Mouse (Mus musculus) T-helper 1 cell (primary cell): ENCODE data around the gene Col4a2.

ENCODE experiments used
- in situ Hi-C: fragments of 300-600 bp; cut with MboI, MseI; formaldehyde crosslinking; loops from one replicate; pipeline ENCODE4 v1.15.1; 2025; ENCODE audit warnings: high pct_unique_total_duplicates

Col4a2 gene

DNA sequence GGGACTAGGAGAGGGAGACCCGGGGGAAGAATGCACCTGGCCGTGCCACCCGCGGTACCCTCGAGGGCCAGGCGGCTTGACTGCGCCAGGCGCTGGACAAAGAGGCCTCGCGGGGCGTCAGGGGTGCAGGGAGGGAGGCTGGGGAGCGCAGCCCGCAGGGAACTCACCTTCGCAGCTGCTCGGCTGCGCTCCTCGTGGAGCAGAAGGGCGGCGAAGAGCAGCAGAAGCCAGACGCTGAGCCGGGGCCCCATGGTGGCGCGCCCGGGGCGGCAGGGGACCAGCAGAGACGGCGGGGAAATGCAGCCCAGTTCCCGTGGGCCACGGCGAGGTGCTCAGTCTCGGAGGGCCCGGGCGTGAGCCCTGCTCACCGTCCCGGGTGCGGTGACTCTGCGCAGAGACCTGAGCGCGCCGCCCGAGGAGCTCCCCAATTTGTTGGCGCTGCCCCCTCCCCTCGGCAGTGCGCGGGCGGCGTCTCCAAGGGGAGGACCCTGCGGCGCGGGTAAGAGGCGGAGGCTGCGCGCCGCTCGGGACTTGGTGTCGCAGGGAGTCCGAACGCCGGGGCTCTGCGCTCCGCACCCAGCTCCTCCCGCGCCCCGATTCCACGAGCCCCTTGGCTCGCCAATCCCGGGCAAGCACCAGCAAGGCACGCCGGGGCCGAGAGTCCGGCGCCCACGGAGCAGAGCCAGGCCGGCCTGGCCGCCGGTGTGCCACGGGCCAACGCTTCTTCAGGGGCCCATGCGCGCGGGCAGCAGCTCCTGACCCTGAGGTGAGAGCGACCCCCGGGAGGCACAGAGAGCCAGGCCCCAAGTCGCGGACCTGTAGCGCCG lies at the start of gene Col4a2, which contains the start of gene Col4a1:
Gene Col4a2, plus strand, starts transcription at position 457 of the 827 bp plus-strand sequence.
Gene Col4a1, minus strand, starts transcription at position 478 of the 827 bp plus-strand sequence.
- in situ Hi-C loops: no loop called here

DNA sequence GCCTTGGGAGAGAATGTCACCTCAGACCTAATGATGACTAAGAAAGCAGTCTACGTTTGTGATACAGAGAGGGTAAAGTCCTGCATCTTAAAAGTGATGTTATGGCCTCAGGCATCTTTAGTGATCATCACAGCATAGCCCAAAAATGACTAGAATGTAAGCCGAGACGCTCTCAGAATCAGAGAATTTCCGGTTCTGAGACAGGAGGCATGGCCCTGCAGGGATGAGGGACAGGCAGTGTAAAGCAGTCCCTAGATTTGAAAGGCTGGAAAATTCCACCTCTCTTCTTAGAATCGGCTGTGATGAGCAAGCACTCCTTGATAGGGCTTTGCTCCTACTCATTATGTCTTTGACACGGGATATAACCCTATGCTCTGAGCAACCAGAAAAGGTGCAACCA lies 48.8 kb upstream of the Col4a2 start:
- in situ Hi-C loops: loop anchor here (25.0 kb wide), 1 partner anchor 423 kb away; no protein-coding TSS in a partner anchor

DNA sequence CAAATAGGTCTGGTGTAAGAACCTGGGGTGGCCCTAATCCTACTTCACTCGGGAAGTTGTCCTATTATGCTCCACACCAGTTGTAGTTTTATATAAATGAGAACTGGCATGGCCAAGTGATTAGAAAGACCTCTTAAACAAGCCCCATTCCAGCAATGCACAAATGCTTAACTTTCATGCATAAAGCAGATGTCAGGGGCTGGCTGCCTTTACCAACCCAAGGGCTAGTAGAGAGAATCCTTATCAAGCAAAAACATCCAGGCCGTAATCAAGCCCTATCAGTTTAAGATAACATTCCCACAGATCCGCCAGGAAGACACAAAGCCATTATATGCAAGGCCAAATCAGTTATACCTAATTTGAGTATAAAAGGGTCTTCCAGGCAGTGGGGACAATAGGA lies 46.6 kb upstream of the Col4a2 start:
- in situ Hi-C loops: loop anchor here (25.0 kb wide), 1 partner anchor 421 kb away; no protein-coding TSS in a partner anchor

DNA sequence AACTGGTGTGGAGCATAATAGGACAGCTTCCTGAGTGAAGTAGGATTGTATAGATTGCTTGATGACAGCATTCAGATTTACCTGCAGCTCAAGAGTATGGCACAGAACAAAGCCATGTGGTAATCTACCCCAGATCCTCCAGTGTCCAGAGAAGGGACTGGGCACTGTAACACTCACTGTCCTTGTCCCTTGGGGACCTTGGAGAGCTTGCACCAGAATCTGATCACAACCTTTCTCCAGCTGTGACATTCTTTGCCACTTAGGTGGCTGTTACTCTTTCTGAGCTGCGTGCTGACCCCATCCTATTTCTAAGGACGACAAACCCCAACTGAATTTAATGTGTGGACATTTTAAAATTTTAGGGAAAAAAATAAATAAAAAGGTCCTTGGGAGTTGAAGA lies 46.1 kb upstream of the Col4a2 start:
- in situ Hi-C loops: loop anchor here (25.0 kb wide), 1 partner anchor 421 kb away; no protein-coding TSS in a partner anchor

DNA sequence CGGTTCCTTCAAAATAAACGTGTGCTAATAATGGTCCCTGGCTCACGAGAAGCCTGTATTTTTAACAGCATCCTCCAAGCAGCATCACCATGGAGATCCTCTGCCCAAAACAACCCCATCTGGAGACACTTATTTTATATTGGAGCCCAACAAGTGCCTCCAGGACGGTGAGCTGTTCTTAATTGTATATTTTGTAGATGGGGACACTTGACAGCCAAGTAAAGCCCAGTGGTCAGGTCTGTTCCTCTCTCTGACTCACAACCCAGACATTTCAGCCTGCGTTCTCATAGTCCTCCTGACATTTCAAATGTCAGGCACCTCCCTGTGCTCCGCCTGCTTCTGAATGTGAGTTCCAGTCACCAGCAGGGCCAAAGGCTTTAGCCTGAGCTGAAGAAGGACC lies 43.9 kb upstream of the Col4a2 start:
- in situ Hi-C loops: loop anchor here (25.0 kb wide), 1 partner anchor 419 kb away; no protein-coding TSS in a partner anchor

DNA sequence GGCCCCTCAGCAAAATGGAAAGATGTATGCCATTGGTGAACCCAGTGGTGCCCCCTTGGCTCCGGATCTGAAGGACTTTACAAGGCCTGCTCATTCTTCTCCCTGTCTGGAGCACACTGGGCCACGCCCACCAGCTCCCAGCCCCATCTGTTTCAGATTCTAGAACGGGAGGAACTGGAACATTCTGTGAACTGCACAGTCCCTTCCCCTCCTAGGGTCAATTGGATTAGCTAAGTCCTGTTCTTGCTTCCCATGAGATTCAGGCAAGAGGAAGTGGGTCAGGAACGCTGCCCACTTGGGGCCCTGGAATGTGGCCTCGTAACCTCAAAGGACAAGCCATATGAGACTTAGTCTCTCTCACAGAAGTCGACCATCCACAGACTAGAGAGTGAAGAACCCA lies 41.8 kb upstream of the Col4a2 start:
- in situ Hi-C loops: loop anchor here (25.0 kb wide), 1 partner anchor 416 kb away; no protein-coding TSS in a partner anchor

DNA sequence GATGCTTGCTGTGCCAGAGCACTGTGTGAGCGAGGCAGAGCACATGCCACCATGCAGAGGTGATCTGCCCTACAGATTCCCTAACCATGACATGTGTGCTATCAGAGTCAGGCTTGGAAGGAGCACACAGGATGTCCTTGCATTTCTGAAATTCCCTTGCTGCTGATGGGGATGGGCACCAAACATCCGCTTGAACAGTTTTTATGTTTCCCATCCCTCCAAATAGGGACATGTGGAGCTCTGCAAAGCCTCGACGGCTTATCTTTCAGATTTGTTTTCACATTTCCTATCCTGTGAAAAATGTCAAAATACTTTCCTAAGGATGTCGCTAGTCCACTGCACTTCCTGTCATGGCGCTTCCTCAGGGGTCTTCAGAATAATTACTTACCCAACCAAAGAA lies 40.4 kb upstream of the Col4a2 start:
- in situ Hi-C loops: loop anchor here (25.0 kb wide), 1 partner anchor 415 kb away; no protein-coding TSS in a partner anchor

DNA sequence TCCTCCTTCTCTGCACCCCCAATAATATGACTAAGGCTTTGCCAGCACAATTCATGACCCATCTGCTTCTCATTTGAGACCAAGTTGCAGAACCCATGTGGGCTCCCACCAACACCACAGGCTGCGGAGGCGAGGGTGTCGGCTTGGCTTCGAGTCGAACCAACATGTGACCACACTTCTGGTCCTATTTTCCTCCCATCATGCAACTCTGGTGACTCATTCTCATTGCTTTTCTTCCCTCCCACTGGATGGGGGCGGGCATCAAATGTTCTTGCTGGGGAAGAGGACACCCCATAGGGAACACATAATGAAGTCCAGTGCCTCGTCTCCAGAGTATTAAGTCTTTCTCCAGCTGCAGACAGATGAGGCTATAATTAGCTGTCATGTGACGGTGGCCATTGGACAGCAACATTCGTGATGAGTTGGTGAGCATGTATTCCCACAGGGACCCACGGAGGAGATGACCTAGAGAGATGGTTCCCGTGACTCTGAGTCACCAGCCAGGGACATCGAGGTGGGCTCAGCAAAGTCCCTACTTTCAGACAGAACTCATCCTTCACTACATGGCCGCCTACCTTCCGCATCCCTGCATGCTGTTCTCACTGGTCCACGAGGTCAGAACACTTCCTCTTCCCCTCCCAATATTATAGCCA lies 39.0 kb upstream of the Col4a2 start:
- in situ Hi-C loops: loop anchor here (25.0 kb wide), 1 partner anchor 414 kb away; no protein-coding TSS in a partner anchor

DNA sequence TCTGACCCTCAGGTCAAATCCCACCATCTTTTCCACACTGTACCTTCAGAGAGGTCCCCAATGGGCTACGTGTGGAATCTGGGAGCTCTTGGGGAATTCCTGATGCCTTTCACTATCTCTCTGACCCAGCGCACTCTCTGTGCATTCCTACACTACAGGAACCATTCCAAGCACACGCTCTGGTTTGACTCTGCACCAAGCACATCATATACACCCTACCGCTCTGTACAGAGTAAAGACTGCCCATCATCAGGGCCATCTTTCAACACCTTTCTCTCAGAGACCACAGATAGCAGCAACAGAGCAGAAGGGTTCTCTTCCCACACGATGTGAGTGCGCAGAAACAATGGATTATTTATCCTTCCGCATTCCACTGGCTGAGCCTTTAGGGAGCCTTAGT lies 38.2 kb upstream of the Col4a2 start:
- in situ Hi-C loops: loop anchor here (25.0 kb wide), 1 partner anchor 413 kb away; no protein-coding TSS in a partner anchor

DNA sequence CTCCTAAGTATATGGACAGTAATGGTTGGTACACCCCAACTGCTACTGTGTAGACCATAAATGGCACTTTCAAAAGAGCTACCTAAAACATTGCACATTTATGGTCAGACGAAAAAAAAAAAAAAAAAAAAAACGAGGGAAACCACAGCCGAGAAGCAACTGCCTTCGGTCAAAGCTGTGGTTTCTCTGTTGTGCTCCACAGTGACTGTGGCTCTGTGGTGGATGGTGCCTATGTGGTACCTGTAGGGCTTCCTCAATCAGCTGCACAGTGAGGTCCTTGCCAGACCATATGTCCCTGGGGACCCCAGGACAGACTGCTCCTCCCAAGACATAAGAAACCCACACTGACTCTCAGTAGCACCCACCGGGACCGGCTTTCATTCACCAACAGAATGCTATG lies 36.3 kb upstream of the Col4a2 start:
- in situ Hi-C loops: no loop called here

DNA sequence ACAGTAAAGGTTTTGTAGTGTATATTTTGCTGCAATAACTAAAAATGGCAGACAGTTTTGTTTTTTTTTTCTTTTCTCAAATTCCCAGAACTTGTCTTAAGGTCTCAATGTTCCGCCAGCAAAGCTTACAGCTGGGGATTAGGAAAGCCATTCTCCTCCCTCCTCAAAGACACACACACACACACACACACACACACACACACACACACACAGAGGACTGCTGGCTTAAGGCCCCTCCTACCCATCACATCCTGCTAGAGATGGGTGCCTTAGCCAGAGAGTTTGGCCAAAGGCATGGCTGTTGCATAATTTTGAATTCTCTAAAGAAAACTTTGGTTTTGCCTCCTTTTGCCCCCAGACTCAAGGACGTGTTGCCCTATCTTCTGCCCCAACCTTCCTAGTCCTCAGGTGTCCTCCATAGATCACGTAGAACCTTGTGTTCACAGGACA lies 35.0 kb upstream of the Col4a2 start:
- in situ Hi-C loops: no loop called here

DNA sequence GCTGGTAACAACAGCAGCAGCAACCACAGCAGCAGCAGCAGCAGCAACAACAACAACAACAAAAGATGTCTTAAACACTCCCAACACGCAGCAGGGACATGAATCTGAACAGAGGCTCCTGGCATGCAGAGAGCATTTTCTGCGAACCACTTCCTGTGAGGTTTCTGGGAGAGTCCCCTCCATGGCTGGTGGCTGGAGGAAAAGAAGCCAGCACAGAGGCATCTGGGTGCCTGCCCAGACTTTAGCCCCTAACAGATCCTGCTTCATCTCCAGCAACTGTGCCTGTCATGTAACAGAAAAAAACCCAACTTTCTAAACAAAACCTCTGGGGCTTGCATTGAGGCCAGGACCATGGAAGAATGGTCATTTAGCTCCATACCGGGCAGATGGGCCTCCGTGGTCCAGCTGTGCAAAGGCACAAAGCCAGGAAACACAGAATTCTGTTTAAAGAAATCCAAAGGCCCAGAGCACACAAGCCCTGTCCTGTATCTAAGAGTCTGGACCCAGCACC lies 34.4 kb upstream of the Col4a2 start:
- in situ Hi-C loops: no loop called here

DNA sequence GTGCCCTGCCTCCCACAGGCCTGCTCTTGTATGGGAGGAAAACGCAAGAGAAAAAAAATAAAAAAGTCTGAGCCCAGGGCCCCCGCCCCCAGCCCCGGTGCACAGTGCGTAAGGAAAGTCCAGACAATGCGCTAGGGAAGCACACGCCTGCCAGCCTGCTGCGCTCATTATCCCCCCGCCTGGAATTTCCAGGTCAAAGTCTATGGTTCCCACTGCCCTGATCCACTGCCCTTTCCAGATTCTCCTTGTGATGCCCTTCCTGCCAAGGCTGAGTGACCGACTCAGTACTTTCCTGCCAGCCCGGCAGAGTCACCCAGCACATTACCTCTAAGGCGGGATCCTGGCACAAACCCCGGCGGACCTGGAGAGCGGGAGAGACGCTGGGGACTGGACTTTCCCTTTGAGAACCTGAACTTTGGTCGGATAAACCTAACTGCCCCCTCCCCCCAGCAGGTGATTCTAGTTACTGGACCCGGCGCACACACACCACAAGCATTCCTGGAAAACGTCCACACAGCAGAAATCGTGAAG lies 33.2 kb upstream of the Col4a2 start:
- in situ Hi-C loops: no loop called here

DNA sequence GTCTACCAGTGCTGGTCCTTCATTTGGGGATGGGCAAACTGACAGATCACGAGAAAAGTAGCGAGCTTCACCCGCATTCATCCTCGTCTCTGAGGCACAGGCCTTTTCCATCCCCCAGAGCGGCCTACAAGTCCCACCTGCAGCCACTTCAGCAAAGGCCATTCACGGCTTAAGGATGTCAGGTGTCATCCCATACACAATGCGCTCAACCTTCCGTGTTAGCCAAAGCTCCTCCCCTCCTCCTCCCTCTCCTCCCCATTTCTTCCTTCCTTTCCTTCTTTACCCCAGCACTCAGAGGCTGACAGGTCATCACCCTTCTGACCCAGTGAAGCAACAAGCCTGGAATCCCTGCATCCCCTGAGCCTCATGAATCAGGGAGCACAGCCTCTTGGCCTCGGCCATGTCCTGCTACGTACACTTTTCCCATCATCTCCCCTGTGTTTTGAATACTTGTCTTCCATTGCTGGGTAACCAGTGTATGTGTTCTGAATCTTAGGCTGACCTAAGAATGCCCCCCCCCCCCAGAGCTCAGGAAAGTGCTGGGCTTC lies 31.8 kb upstream of the Col4a2 start:
- in situ Hi-C loops: no loop called here

DNA sequence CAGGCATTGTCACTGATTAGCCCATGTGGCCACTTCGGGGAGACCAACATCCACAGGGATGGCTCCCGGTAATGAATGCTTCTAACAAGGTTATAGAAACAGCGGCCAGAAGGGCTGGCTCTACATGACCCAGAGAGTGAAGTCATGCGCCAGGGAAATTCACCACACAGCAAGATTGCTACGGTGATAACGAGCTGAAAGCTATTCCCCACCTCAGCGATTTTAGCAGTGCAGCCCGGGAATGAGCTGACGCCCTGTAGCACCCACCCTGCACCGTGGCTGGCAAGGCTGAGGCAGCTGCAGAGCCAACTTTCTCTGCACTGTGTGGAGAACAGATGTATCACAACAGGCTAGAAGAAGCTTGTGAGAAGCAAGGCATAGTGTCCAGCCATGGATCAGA lies 30.5 kb upstream of the Col4a2 start:
- in situ Hi-C loops: no loop called here

DNA sequence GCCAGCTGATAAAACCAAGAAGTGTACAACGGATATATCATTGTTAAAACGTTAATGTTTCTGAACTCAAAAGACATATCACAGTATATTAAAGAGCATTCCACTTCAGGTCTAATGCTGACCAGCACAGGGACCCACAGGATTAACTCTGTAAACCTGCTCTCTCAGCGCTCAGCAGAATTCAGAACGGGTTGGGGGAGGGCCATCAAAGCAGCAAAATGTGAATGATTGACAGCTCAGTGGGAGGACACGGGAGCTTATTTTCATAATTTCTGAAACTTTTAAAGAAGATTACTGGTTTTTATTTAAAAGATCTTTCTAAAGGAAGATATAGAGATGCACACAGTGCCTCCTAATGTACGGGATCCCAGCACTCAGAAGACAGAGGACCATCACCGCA lies 29.9 kb upstream of the Col4a2 start:
- in situ Hi-C loops: no loop called here

DNA sequence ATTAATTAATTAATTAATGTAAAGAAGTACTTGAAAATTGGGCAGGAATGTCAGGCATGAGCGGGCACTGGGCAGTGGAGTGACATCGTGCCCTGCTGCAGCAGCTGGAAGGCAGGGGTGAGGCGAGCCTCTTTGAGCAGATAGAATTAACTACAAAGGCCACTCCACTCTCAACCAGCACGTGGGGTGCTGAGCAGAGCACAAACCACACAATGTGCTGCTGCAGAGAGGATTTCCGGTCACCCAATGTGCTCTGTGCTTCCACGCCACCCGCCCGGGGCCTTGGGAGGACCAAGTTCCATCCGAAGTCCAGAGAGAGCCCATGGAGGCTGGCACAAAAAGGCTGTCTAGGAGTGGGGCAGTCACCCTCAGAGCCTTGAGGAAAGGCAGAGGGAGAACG lies 29.4 kb upstream of the Col4a2 start:
- in situ Hi-C loops: no loop called here

DNA sequence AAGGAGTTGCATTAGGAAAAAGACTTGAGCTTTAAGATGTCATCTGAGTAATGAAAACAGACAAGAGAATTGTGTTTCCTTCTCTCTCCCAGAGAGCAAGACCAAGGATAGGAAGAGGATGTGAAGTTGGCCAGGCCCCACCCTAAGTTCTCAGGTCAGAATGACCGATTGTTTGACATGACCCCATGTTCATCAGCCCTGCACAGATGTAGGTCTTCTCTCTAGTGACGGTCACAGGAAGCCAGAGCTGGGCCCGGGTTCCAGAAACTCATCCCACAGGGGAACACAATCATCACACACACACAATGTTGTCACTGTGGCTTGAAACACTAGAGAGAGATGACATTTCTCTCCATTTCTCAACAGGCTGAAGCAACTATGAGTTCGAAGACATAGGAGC lies 27.2 kb upstream of the Col4a2 start:
- in situ Hi-C loops: no loop called here

DNA sequence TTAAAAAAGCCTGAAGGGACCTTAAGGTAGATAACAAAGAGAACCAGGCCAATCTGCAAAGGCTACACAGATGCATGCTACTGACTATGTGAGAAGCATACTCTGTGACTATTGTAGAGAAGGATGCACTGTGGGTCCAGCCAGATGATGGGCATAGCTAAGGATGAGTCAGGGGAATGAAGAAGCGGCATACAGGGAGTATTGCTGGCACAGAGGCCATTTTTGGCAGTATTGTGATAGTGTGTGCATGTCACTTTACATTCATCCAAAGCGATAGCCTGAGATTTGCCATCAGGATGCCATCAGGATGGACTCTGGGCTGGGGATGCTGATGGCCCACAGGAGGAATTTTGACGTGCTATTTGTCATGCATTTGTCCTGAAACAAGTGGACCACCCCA lies 25.5 kb upstream of the Col4a2 start:
- in situ Hi-C loops: no loop called here

DNA sequence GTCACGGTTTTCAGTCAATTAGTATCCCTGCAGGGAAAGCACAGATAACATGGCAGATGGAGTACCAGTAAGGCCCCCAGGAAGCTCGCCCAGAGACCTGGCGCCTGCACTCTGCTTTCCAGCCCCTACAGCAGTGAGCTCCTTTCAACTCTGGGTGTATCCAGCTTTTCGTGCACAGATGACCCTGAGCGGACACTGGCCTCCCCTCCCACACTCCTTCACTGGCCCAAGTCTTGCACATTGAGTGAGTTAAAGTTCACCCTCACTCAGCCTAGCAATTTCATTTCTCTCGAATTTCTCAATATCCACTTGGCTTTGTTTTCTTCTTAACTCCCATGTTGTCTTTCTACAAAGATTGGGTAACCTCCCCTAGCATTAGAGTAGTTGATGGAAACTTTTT lies 24.3 kb upstream of the Col4a2 start:
- in situ Hi-C loops: no loop called here

DNA sequence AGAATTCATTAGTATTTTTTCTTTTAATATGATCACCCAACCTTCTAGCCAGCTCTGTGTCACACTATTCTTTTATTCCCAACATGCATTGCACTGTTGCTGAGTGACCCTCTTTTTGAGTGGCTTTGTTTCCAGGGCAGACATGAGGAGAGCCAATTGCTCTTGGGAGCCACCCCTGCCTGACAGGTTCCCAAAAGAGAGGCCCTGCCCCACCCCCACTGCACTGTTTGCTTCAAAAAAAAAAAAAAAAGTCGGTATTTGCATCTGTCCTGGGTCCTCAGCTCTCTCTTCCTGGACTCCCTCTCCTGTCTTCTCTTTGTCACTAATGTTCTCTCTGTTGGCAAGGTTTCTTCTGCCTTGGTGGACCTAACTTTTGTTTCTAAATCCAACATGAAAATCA lies 22.1 kb upstream of the Col4a2 start:
- in situ Hi-C loops: no loop called here

DNA sequence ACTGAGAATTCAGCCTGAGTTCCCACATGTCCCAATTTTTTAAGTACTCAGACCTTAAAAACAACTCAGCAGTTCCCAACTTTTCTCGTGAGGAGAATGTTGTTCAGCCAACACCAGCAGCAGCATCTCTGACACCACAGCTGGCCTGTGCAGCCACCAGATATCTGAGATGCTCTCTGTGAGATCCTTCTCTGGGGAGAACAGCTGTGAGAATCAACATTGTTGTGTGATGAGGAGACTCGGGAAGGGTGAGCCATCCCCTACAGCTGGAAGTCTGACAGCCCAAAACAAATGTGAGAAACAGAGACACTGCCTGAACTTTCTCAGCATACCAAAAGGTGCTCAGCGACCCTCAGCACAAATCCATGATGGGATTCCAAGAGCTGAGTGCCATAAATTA lies 20.0 kb upstream of the Col4a2 start:
- in situ Hi-C loops: no loop called here
